Comparison of ENCODE assay signal across 10 mouse cellular contexts in genomic region chr2:102453447-102453846, GRCm38 (mm10). TPM values are rescaled to one million over a fixed set of nuclear protein-coding genes. Genes with fewer than 3 reads are reported as not detected.
DNase-seq lines count a peak whose midpoint lies in the region; ATAC-seq and TF ChIP-seq lines count a peak whose summit lies in the region.
"Had no signal": no experiment of that assay in that cellular context is flagged by ENCODE, and none has a peak within 500 bp of the region (broad histone marks: within the 10 kb centered on the region; RNA-seq: fewer than 3 reads in every experiment).

No protein-coding gene starts in this region.

- H3K36me3 ChIP-seq in liver, embryonic 14.5 days (replicated peaks; ENCODE audit: control insufficient read depth, insufficient read depth, low read depth): no peaks in the 10 kb centered on the region
- H3K36me3 ChIP-seq: G1E; lung, embryonic 15.5 days had no signal

- H3K9ac ChIP-seq in liver, embryonic 14.5 days (replicated peaks): no peak overlapping the region
- H3K9ac ChIP-seq: lung, embryonic 15.5 days had no signal

- peak; percentile 39; the same call in 1 of the 2 replicates for TF ChIP-seq CTCF in liver, embryonic 14.5 days (IDR thresholded peaks at IDR 0.05; ENCODE audit: low read depth)

- intact Hi-C loops in heart, postnatal 14 days (cut with DNase I): loop anchor here (1.0 to 10.0 kb wide), 8 partner anchors 51 to 759 kb away; partner anchors contain the start of gene Ldlrad3

- H3K9me3 ChIP-seq in liver, embryonic 14.5 days (ENCODE audit: control insufficient read depth, low read length): no peaks in the 10 kb centered on the region
- H3K9me3 ChIP-seq: lung, embryonic 15.5 days had no signal

- H3K27me3 ChIP-seq in liver, embryonic 14.5 days (ENCODE audit: control insufficient read depth, insufficient read depth, low read length): peaks cover 34% of the 10 kb centered on the region

- no peak for ATAC-seq in liver, embryonic 14.5 days (ENCODE audit: insufficient read depth)
- 0 out of 2 replicates have a peak, but pooled peaks have one; percentile 48 for ATAC-seq in megakaryocyte-erythroid progenitor cell, adult 5-6 weeks (replicated peaks; ENCODE audit: low FRiP score, low TSS enrichment, poor library complexity, severe bottlenecking)

- 22% methylated on average over 3 of the region's 3 CpGs for WGBS in liver, embryonic 14.5 days (ENCODE audit: insufficient replicate concordance)

- no peak overlapping the region for H3K4me3 ChIP-seq in liver, embryonic 14.5 days (ENCODE audit: insufficient read depth in 1 of 2, low read depth in 2 of 2, low read length in 2 of 2)
- H3K4me3 ChIP-seq: lung, embryonic 15.5 days had no signal

- DNase-seq in embryo, embryonic 10 days (ENCODE audit: low spot score): peak; percentile 45
- no peak for DNase-seq in embryo, embryonic 9.5 days (ENCODE audit: extremely low spot score)
- DNase-seq in liver, embryonic 14.5 days (ENCODE audit: low read depth in 3 of 3, low spot score in 3 of 3): no peak
- DNase-seq in liver: no peak
- DNase-seq in cerebellum, adult 18-20 months: peak; percentile 14 to 24
- no peak for DNase-seq in layer of hippocampus, postnatal 36 days
- DNase-seq in heart, postnatal 14 days: no peak

- no peaks in the 10 kb centered on the region; a peak in 1 of 4 replicates for H3K4me1 ChIP-seq in liver, embryonic 14.5 days (replicated peaks; ENCODE audit: control insufficient read depth in 2 of 2, insufficient read depth in 2 of 2, low read length in 1 of 2)

- no peak overlapping the region for H3K27ac ChIP-seq in liver, embryonic 14.5 days
- H3K27ac ChIP-seq: lung, embryonic 15.5 days had no signal

- TF ChIP-seq EP300 in liver, embryonic 14.5 days (IDR thresholded peaks at IDR 0.05; ENCODE audit: low read depth): no peak

- no peak overlapping the region for H3K4me2 ChIP-seq in liver, embryonic 14.5 days (ENCODE audit: low read depth)
- H3K4me2 ChIP-seq: lung, embryonic 15.5 days had no signal

RNA-seq across cellular contexts. Expression of gene Fjx1, which starts 1.1 kb away (rescaled TPM):
- 0.38 and 0.50 TPM in 2 replicates for polyA plus RNA-seq in liver, embryonic 14.5 days (2012; rRNA removed)
- polyA plus RNA-seq in liver, embryonic 14.5 days (2014; fragmentation: Nextera tagmentation; extraction: Ambion mirVana): 0.35 and 0.39 TPM in 2 replicates
- total RNA-seq in megakaryocyte-erythroid progenitor cell, adult 5-6 weeks (2014; fragmentation: Nextera tagmentation): not detected in 2 replicates
- total RNA-seq in megakaryocyte-erythroid progenitor cell, adult 5-6 weeks (2017): not detected in 2 replicates
- total RNA-seq in layer of hippocampus, postnatal 36 days (2021): 10 to 100 TPM; 52.3 to 53.7 TPM
- total RNA-seq in heart, postnatal 14 days (2021): 1 to 10 TPM in 1 of 2 experiments, under 1 TPM in 1; 0.98 to 1.1 TPM
- polyA plus RNA-seq: G1E had no signal

RNA-seq across cellular contexts. Expression of gene Trim44, which starts 45.8 kb away (rescaled TPM):
- polyA plus RNA-seq in liver, embryonic 14.5 days (2012; rRNA removed): 7.7 and 11.3 TPM in 2 replicates
- polyA plus RNA-seq in liver, embryonic 14.5 days (2014; fragmentation: Nextera tagmentation; extraction: Ambion mirVana): 4.8 and 5.4 TPM in 2 replicates
- 34.9 and 37.2 TPM in 2 replicates for total RNA-seq in megakaryocyte-erythroid progenitor cell, adult 5-6 weeks (2014; fragmentation: Nextera tagmentation)
- total RNA-seq in megakaryocyte-erythroid progenitor cell, adult 5-6 weeks (2017): 34.0 and 45.1 TPM in 2 replicates
- total RNA-seq in layer of hippocampus, postnatal 36 days (2021): 100 to 1,000 TPM; 169 to 173 TPM
- total RNA-seq in heart, postnatal 14 days (2021): 10 to 100 TPM; 30.0 to 31.3 TPM

Comparison
In these comparisons a context has a peak if more than half of its experiments do, and no peak if none do; other contexts are left out.
1. DNase-seq: peak in embryo, embryonic 10 days (single experiment) and cerebellum, adult 18-20 months (2 of 2); none in embryo, embryonic 9.5 days (single experiment), liver, embryonic 14.5 days (0 of 3), liver (single experiment), layer of hippocampus, postnatal 36 days (0 of 2) and heart, postnatal 14 days (0 of 2).
2. RNA of gene Fjx1, which starts 1.1 kb away (total RNA-seq): 52.3 to 53.7 TPM in layer of hippocampus, postnatal 36 days; 0.98 to 1.1 TPM in heart, postnatal 14 days and not detected in megakaryocyte-erythroid progenitor cell, adult 5-6 weeks; every median in the first group is over 10 times any median in the second.